Mouse (Mus musculus) stomach, embryonic 16.5 days (tissue): ENCODE data around the gene Tmem108. TPM values are rescaled to one million over a fixed set of nuclear protein-coding genes. Genes with fewer than 3 reads are reported as not detected.

ENCODE experiments used
- ATAC-seq: fragments of 200-750 bp; cut with Nextera tagmentation; 2 replicates; pipeline ENCODE4 v1.8.0; 2017; ENCODE audit warnings: moderate number of reproducible peaks, moderate TSS enrichment; ENCODE audit not compliant: insufficient read depth, low FRiP score
- H3K27ac ChIP-seq: fragments of 300-500 bp; sonication (generic); 2 replicates; pipeline ENCODE4 v1.5.1; 2014; ENCODE audit warnings: low read length
- H3K27me3 ChIP-seq: fragments of 300-500 bp; sonication (generic); 2 replicates; pipeline ENCODE4 v1.6.1; 2014; ENCODE audit warnings: low read length, control low read depth, mixed read lengths; ENCODE audit not compliant: control insufficient read depth, insufficient read depth
- H3K36me3 ChIP-seq: fragments of 300-500 bp; sonication (generic); 2 replicates; pipeline ENCODE4 v1.6.1; 2014; ENCODE audit warnings: low read length; ENCODE audit not compliant: control insufficient read depth, insufficient read depth
- H3K4me1 ChIP-seq: fragments of 300-500 bp; sonication (generic); 2 replicates; pipeline ENCODE4 v1.6.1; 2014; ENCODE audit warnings: low read length, control low read depth, mixed read lengths; ENCODE audit not compliant: control insufficient read depth, insufficient read depth
- H3K4me2 ChIP-seq: fragments of 300-500 bp; sonication (generic); 2 replicates; pipeline ENCODE4 v1.6.1; 2014; ENCODE audit warnings: low read depth, low read length, mixed read lengths
- H3K4me3 ChIP-seq: fragments of 300-500 bp; sonication (generic); replicated peaks from 2 replicates; pipeline ENCODE4 v1.5.1; 2014; ENCODE audit warnings: mild to moderate bottlenecking, low read length
- H3K9ac ChIP-seq: fragments of 300-500 bp; sonication (generic); 2 replicates; pipeline ENCODE4 v1.6.1; 2014; ENCODE audit warnings: low read length
- H3K9me3 ChIP-seq: fragments of 300-500 bp; sonication (generic); replicated peaks from 2 replicates; pipeline ENCODE4 v1.6.1; 2016; ENCODE audit warnings: low read length, control low read depth; ENCODE audit not compliant: control insufficient read depth
- WGBS: fragments of 180-500 bp; shearing (Covaris S2); extraction: QIAGEN DNeasy Blood & Tissue Kit; methylation state at CpG from one replicate; pipeline ENCODE4 v1.1.7; 2014; 5-methylcytosine and 5-hydroxymethylcytosine counted together
- polyA plus RNA-seq: library from polyadenylated mRNA; unstranded; fragments of >200 nt; fragmentation: Nextera tagmentation; extraction: Ambion mirVana; gene quantifications from 2 replicates; pipeline ENCODE4 v1.2.1, GENCODE M21; 2015

Gene Tmem108
- polyA plus RNA-seq, 1 experiment from 2014 or later: 10.3 TPM

DNA sequence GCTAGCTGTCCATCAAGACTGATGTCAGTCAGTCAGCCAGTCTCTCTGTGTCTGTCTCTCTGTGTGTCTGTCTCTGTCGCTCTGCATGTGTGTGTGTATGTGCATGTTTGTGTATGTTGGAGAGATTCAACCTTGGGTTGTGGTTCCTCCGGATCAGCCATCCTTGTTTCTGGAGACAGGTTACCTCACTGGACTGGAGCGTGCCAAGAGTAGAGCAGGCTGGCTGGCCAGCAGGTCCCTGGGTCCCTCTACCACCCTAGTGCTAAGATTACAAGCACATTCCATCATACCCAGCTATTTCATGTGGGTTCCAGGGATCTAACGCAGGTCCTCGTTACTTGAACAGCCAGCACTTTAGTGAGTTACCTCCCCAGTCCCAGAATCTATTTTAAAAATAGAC, 138.6 kb downstream of the Tmem108 start:
- ATAC-seq: no peak
- WGBS: 85% methylated on average over 5 of the region's 5 CpGs

GRCm38 (mm10) chr9:103621870-103622269, 139.8 kb downstream of the Tmem108 start:
- no peaks in the 10 kb centered on the region for H3K36me3 ChIP-seq
- no peak overlapping the region for H3K4me3 ChIP-seq
- WGBS: 93% methylated on average over 2 of the region's 2 CpGs
- H3K4me1 ChIP-seq: no peaks in the 10 kb centered on the region
- no peak overlapping the region for H3K4me2 ChIP-seq
- no peak overlapping the region for H3K9ac ChIP-seq
- ATAC-seq: no peak
- no peaks in the 10 kb centered on the region for H3K9me3 ChIP-seq
- no peaks in the 10 kb centered on the region for H3K27me3 ChIP-seq
- H3K27ac ChIP-seq: no peak overlapping the region

More for the DNA sequence above, 138.6 kb downstream of the Tmem108 start:
- Histone ChIP-seq H3K4me2 (no peak overlapping the region), H3K27me3 (no peaks in the 10 kb centered on the region), H3K27ac (no peak overlapping the region), H3K4me1 (no peaks in the 10 kb centered on the region), H3K36me3 (no peaks in the 10 kb centered on the region), H3K4me3 (no peak overlapping the region), H3K9me3 (no peaks in the 10 kb centered on the region), H3K9ac (no peak overlapping the region)

DNA sequence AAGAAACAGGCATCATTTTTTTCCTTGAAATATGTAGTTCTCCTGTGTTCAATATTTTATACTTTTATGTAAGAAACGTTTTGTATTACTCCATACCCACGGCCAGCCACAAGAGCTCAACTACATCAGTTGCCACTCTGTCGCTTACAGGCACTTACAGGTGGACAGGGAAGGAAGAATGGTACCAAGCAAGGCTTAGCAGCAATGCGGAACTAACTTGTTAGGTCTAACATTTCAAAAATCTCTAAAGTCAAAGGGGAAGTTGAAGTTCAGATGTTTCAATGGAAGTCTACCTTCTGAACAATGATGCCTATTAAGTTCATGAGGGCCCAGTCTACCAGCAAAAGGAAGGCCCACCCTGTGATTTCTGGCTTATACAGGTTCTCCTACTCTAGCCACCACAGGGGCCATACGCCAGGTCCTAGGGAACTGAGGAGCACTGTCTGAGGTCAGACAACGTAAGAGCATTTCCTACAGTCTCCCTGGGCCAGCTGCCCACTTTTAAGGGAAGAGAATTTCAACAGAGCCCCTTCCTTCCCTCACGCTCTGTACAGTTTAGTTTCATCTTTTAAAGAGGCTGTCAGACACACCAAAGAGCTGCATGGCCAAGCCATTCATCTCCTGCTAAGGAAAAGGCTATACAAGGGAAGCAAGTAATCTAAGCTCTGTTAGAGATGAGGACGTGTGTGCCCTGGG, 141.0 kb downstream of the Tmem108 start:
- Histone ChIP-seq H3K4me1 (no peaks in the 10 kb centered on the region), H3K27ac (no peak overlapping the region), H3K9me3 (no peaks in the 10 kb centered on the region), H3K9ac (no peak overlapping the region), H3K4me2 (no peak overlapping the region), H3K4me3 (no peak overlapping the region), H3K36me3 (no peaks in the 10 kb centered on the region), H3K27me3 (no peaks in the 10 kb centered on the region)
- 78% methylated on average over 8 of the region's 8 CpGs for WGBS
- no peak for ATAC-seq

DNA sequence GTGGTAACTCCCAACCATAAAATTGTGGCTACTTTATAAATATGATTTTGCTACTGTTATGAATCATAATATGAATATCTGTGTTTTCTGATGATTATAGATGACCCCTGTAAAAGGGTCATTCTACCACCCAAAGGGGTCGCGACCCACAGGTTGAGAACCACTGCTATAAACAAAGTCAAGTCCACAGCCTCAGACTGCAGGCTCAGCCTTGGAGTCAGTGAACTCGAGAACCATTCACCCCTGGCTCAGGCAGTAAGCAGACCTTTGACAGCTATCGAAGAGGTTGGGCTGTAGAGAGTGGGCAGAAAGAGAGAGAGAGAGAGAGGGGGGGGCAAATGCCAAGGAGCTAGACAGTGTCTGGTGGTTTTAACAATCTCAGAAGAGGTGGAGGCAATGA, 147.4 kb downstream of the Tmem108 start:
- Histone ChIP-seq H3K4me1 (no peaks in the 10 kb centered on the region), H3K27ac (no peak overlapping the region), H3K36me3 (no peaks in the 10 kb centered on the region), H3K9ac (no peak overlapping the region), H3K4me3 (no peak overlapping the region), H3K27me3 (no peaks in the 10 kb centered on the region), H3K9me3 (no peaks in the 10 kb centered on the region), H3K4me2 (no peak overlapping the region)
- no peak for ATAC-seq
- 80% methylated on average over 4 of the region's 4 CpGs for WGBS

DNA sequence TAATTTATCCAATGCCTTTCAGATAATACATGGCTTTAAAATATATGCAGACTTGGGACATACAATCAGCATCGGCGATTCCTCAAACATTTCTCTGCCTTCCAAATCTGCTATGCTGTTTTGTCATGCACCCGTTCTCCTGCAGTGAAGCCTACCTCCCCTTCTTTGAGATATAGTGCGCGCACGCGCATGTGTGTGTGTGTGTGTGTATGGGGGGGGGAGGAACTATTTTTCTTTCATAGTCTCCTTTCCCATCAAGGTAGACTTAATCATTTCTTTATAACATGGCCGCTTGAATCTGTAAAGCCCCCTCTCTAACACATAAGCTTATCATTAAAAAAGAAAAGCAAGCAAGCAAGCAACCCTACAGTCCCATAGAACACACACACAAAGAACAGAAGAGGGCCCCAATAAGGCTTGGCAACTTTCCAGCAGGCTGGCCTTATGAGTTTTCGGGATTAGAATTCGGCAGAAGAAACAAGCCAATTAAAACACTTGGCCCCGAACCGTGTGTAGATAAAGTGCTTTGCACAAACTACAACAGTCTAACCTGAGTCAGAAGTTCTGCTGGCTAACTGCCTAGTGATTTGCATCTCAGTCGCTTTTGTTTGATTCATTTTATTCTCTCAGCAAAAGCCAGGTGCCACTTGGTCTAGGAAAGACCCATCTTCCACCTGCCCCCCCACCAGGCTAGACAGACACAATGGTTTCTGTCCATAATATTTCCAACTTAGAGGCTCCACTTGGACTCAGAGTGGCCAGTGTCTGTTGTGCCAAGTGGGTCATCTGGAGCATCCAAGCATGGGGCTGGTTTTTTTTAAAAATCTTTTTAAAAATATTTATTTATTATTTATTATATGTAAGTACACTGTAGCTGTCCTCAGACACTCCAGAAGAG, 153.2 kb downstream of the Tmem108 start:
- Histone ChIP-seq H3K9me3 (no peaks in the 10 kb centered on the region), H3K36me3 (no peaks in the 10 kb centered on the region), H3K4me3 (no peak overlapping the region), H3K27ac (no peak overlapping the region), H3K4me2 (no peak overlapping the region), H3K27me3 (no peaks in the 10 kb centered on the region), H3K9ac (no peak overlapping the region), H3K4me1 (no peaks in the 10 kb centered on the region)
- ATAC-seq: no peak
- WGBS: 82% methylated on average over 13 of the region's 13 CpGs

DNA sequence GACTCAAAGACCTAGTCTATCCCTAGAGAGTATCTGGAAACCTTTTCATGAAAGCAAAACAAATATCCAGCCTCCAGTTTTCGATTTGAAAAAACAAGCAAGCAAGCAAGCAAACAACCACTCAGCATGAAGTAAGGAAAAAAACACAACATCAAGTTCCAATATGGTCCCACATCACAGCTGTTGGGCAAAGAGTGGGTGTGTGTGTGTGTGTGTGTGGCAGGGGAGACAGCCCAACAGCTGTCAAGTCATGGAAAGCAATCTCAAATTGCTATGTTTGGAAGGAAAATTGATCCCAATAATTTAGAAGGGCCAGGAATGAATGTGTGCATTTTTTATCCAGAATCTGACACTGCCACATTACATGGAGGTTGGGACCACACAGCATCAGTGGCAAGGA, 155.6 kb downstream of the Tmem108 start:
- no peak overlapping the region for H3K4me2 ChIP-seq
- no peaks in the 10 kb centered on the region for H3K4me1 ChIP-seq
- no peak overlapping the region for H3K27ac ChIP-seq
- no peak overlapping the region for H3K9ac ChIP-seq
- no peaks in the 10 kb centered on the region for H3K27me3 ChIP-seq
- H3K9me3 ChIP-seq: no peaks in the 10 kb centered on the region
- 83% methylated on average over 1 of the region's 1 CpGs for whole genome bisulfite sequencing
- ATAC-seq: no peak
- H3K4me3 ChIP-seq: no peak overlapping the region
- H3K36me3 ChIP-seq: no peaks in the 10 kb centered on the region

DNA sequence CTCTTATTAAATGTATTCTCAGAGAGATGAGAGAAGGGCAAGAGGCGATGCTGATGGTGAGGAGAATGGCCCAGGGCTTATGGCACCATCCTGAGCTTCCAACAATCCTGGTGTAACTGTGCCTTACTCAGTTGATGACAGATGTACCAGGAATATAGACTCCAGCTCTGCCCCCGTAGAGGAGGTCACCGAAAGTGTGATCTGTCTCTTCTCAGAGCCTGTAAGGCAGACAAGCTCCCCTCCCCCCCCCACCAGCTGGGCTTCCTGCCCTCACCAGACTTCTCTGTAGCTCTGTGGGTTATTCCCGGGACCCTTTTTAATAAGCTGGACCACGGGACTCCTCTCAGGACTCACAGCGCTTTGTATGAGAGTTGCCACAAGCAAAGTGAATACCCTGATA, 157.8 kb downstream of the Tmem108 start:
- Histone ChIP-seq H3K27me3 (no peaks in the 10 kb centered on the region), H3K4me1 (no peaks in the 10 kb centered on the region), H3K4me2 (no peak overlapping the region), H3K9ac (no peak overlapping the region), H3K4me3 (no peak overlapping the region), H3K36me3 (no peaks in the 10 kb centered on the region), H3K9me3 (no peaks in the 10 kb centered on the region), H3K27ac (no peak overlapping the region)
- 55% methylated on average over 6 of the region's 6 CpGs for WGBS
- ATAC-seq: no peak

DNA sequence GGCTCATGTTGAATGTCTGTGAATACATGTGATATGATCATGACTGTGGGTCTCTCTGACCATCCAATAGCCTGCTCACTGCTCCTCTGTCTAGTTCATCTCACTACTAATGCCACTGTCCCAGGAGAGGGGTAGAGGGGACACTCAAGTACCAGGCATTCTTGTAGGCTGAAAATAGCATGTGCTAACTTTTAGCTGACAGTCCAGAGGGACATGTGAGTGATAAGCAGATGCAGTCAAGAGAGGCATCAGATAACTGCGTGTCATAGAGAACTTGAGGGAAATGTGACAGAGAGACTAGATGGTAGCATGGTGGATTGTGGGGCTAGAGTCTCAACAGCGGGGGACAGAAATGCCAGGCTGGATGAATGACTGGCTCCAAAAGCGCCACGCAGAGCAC, 159.8 kb downstream of the Tmem108 start:
- H3K36me3 ChIP-seq: no peaks in the 10 kb centered on the region
- no peak overlapping the region for H3K4me3 ChIP-seq
- H3K9ac ChIP-seq: no peak overlapping the region
- H3K9me3 ChIP-seq: no peaks in the 10 kb centered on the region
- H3K4me2 ChIP-seq: no peak overlapping the region
- no peaks in the 10 kb centered on the region for H3K4me1 ChIP-seq
- H3K27ac ChIP-seq: no peak overlapping the region
- no peaks in the 10 kb centered on the region for H3K27me3 ChIP-seq
- 82% methylated on average over 4 of the region's 4 CpGs for WGBS
- no peak for ATAC-seq

GRCm38 (mm10) chr9:103600834-103601233, 160.8 kb downstream of the Tmem108 start:
- 46% methylated on average over 3 of the region's 3 CpGs for WGBS
- H3K27ac ChIP-seq: no peak overlapping the region

More at GRCm38 (mm10) chr9:103600834-103601233, 160.8 kb downstream of the Tmem108 start:
- no peak for ATAC-seq
- no peak overlapping the region for H3K4me3 ChIP-seq
- H3K36me3 ChIP-seq: no peaks in the 10 kb centered on the region
- H3K27me3 ChIP-seq: no peaks in the 10 kb centered on the region
- no peak overlapping the region for H3K4me2 ChIP-seq
- no peaks in the 10 kb centered on the region for H3K4me1 ChIP-seq
- H3K9me3 ChIP-seq: no peaks in the 10 kb centered on the region
- H3K9ac ChIP-seq: no peak overlapping the region
